Mouse (Mus musculus) inflammation-experienced regulatory T-cells, adult 16 weeks (primary cell): ENCODE results near the gene Kcnip1. TPM values are rescaled to one million over a fixed set of nuclear protein-coding genes. Genes with fewer than 3 reads are reported as not detected.

Experiments
- polyA plus RNA-seq: library from polyadenylated mRNA; unstranded; fragments of 100-300 nt; shearing (Covaris generic); gene quantifications from one replicate; pipeline ENCODE4 v1.2.1, GENCODE M21; 2017

Gene Kcnip1
- polyA plus RNA-seq = not detected

DNA sequence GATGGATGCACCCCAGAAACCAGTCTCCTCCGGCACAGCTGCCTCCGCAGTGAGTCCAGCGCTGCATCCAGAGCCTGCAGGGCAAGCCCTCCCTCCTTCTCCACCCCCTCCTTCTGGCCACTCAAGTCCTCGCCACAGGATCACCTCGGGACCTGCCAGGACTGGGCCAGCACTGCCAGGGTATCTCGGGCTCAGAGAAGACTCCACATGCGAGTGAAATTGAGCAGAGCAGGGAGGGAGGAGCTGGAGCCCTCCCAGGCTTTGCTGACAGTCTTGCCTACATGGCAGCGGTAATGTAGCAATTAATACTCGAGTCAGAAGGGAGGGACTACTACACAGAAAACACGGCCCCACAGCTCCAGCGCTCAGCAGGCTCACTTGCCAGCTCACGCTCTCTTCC lies at the start of gene Kcnip1:
TSS of gene Kcnip1 (minus strand) at position 215 of the 400 bp plus-strand sequence.

DNA sequence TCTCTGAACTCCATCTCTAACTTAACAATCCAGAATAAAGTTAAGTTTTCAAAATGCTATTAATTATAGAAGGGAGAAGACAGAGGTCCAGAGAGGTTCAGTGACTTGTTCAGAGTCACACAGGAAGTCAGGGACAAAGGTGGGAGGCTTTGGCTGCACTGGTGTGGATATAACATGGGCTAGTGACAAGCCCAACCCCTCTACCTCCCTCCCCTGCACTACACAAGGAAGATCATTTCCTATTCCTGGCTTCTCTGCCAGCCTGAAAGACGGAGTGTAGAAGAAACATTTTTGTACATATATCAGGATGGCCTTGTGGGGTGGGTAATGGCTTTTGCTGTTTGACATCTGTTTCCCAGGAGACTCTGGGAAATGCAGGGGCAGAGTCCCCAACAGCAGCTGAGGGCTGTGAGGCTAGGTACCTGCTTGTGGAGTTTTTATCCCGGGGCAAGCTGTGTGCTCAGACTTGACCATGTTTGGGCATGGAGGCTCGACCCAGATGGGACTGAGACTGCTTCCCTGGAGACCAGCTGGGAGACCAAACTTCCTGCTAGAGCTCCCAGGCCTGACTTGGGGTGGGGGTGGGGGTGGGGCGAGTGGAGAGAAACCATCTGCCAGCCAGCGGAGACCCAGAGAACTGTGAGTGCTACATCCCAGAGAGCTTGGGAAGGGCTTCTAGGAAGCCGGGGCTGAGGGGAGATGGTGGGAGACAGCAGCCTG lies 30.1 kb downstream of the Kcnip1 start, which contains the start of gene Kcnmb1:
TSS of gene Kcnmb1 (plus strand) at position 326 of the 720 bp plus-strand sequence.

DNA sequence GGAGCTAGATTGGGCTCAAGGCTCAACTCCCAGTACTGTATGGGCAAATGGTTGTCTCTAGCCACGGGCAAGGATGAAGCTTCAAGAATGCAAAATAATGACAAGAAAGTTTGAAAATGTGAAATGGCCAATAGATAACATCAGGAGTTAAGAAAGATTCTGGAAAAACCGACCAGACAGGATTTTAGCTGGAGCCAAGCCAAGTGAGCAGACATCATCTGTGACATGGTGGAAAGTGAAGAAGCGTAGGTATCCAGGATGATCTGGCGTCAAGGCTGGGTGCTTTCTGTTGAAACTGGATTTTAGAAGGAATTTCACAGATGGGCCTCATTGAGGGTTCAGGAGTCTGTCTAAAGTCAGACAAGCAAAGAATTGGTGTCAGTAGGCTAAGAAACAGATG lies 394.0 kb downstream of the Kcnip1 start, which contains the start of gene D130052B06Rik:
TSS of gene D130052B06Rik (plus strand) at position 317 of the 400 bp plus-strand sequence.

Other genes starting within 250 kb of the Kcnip1 start
- gene Kcnmb1, start 30.1 kb downstream of the Kcnip1 start, polyA plus RNA-seq = 0.88 TPM
- gene Lcp2, start 53.8 kb upstream of the Kcnip1 start, polyA plus RNA-seq = 551 TPM
- gene 4930469K13Rik, start 105.4 kb upstream of the Kcnip1 start, polyA plus RNA-seq = 5.2 TPM
- gene Foxi1, start 214.9 kb upstream of the Kcnip1 start, polyA plus RNA-seq = not detected